Mouse (Mus musculus): ENCODE results near the gene Hint1.
"Not testable (repeated sequence)": the region's sequence is repeated elsewhere in the genome, so short reads cannot be mapped to it uniquely, and the experiment has no call there.

Hint1 gene

DNA sequence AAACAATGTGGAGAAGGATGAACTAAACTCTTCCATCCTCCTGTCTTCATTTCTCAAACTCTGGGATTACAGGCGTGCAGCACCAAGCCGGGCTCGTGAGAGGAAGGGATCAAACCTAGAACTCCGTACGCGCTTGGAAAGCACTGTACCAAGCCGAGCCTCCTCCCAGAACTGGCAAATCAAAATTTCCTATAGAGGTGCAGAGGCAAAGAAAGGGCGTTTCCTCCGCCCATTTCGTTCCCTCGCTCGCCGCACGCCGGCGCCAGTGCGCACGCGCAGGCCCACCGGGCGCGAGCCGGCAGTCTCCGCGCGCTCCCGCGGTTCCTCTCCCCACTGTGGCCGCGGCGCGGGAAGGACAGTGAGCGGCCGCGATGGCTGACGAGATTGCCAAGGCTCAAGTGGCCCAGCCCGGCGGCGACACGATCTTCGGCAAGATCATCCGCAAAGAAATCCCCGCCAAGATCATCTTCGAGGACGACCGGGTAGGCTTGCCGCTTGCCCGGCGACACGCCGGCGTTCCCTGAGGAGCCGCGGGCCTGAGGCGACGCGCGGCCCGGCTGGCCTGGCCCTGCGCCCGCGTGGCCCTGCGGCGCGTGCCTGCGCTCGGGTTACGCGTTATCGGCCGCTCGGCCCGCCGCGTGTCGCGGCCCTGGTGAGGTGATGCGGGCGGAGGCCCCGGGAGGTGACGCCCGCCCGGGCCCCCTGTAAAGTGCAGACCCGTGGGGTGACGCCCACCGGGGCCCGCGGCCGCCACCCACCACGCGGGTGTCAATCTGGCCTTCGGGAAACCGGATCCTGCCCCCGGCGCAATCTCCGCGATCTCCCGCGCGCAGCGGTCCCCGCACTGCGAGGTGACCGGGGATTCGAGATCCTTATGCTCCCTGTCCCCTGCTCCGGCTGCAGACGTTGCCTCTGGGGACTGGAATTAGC, at the start of gene Hint1:
TSS of gene Hint1 (plus strand) at position 265 of the 930 bp plus-strand sequence.
- in situ Hi-C loops (cut with MboI): no loop called here

DNA sequence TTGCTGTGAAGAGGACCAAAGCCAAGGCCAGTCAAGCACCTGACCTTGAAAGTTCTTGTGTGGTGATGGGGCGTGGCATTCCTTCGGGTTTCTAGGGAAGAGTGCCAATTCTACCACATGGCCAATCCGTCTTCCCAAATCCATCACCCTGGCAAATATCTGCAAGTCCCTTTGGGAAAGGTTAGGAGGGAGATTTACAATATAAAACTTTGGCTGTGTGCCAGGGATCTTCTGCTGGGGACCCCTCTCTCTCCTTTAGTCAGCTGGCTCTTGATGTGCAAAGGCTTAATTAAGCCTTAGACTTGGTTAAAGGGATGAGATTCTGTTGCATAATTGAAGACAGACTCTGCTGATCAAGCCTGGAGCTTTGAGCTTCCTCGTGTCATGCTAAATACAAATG, 48.7 kb upstream of the Hint1 start:
- in situ Hi-C loops (cut with MboI): no loop called here

DNA sequence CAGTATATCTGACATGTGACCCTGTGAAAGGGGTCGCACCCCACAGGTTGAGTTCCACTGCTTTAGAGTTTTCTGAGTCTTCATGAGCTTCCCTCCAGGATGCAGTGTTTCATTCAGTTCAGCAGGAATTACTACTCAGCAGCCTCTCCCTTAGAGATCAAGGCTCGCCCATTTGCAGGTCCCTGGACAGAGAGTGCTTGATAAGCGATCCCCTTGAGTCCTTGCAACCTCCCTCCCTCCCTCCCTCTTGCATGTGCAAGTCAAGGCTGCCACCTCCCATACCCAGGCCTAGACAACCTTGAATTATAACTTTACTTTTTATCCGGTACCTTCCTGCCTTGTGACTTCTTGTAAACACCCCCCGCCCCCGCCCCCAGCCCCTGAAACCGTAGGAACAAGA, 46.7 kb upstream of the Hint1 start:
- in situ Hi-C loops (cut with MboI): no loop called here

DNA sequence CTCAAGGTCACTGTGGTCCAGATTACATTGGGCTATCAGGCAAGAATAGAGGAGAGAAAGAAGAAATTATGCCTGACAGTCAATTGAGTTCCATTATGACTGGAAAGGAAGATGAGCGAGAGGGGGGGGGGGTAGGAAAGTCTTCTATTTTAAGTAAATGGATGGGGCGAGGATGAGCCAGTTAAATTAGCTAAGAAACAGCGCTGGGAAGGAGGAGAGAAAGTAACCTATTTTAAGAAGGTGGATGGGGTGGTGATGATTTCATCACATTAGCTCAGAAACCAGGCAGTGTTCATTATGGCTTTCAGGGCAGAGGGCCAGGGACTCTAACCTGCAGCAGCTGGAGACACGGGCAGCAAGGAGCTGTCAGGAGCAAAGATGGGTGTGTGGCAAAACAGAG, 42.7 kb upstream of the Hint1 start:
- in situ Hi-C loops (cut with MboI): no loop called here

DNA sequence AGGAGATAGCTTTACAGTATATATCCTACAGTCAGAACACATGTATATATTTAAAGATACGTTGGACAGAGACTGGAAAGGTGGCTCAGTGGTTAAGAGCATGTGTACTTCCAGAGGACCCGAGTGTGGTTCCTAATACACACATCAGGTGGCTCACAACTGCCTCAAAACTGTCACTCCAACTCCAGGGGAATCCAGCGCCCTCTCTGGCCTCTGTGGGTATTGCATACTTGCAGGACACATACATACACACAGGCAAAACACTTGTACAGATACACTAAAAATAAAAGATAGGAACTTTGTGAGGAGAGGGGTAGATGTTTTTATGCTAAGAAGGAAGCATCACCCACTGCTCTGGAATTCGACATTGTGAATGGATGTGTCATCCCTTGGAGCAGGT, 40.4 kb upstream of the Hint1 start:
- in situ Hi-C loops (cut with MboI): no loop called here

DNA sequence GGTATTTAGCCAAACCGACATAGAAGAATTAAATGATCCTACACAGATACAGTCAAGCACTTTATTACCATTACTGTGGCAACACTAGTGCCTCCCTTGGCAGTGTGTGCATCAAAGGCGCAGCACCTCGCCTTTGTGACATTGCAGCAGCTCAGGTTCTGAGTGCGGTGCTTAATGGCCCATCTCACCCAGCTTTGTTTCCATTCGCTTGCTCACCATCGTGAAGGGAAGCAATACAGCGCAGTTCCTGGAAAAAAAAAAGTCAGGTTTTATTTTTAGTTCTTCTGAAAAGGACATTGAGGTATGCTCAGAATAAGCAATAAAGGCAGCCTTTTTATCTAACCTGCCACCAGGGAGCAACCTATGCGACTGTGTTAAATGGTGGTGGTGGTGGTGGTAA, 39.4 kb upstream of the Hint1 start:
- in situ Hi-C loops (cut with MboI): no loop called here

DNA sequence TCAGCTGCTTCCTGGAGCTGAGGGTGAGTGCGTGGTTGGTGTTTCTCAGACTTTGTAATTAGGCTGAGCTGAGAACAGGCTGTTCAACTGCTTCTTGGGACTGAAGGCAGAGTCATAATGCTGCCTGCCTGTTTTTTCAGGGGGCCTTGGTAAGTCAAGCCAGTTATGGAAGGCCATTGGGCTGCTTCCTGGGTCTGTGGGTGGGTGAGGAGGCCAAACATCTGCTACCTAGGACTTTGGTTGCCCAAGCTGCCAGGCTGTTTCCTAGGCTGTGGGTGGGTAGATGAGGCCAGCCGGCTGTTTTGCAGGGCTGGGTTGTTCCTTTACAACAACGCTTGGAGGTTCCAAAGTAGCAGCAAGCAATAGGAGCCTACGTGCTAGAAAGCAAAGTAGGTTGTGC, 32.4 kb upstream of the Hint1 start:
- in situ Hi-C loops (cut with MboI): no loop called here

DNA sequence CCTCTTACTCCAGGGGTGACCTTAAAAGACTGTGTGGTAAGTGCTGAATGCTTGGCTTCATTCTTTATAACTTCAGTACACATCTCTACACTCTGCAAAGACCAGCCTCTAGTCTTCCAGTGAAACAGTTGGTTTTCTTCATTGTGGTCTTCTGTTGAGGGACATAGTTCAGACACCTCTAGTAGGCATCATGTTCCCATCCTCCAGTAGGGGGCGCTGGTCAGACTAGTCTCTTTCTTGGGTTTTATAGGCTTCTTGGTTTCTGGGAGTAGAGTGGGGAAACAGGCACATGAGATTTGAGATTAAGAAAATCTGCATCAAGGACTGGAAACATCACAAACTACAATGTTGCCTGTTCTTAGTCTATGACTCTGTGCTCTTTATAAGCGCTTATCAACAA, 31.6 kb upstream of the Hint1 start:
- in situ Hi-C loops (cut with MboI): no loop called here

DNA sequence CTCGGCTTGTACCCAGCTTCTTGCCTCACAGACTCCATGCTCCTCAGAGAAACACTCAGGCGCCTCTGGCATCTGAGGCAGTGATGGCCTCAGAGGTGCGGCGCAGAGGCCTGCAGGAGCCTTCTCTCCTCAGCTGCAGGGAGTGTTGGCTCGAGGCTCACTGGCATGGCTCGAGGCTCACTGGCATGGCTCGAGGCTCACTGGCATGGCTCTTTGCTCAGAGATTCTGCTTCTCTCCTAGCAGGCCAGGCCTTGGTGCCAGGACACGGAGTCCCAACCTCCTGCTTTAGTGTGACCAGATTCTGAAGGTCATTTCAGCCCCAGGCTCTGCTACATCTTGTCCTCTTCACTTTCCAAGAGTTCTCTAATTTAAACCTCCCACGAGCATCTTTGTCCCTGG, 30.1 kb upstream of the Hint1 start:
- in situ Hi-C loops (cut with MboI): no loop called here

DNA sequence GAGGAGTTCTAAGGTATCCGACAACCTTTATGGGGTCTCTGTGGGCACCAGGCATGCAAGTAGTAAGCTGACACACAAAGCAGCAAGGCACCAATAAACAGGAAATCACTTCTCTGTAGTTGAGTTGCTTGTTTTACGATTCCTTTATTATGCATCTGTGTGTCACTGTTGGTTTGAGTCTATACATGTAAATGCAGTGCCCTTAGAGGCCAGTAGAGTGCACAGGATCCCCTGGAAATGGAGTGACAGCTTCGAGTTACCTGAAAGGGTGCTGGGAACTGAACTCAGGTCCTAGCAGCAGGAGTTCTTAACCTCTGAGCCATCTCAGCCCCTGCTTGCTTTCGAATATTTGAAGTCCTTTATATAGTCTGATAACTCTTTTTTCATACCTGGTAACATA, 26.5 kb upstream of the Hint1 start:
- in situ Hi-C loops (cut with MboI): no loop called here

DNA sequence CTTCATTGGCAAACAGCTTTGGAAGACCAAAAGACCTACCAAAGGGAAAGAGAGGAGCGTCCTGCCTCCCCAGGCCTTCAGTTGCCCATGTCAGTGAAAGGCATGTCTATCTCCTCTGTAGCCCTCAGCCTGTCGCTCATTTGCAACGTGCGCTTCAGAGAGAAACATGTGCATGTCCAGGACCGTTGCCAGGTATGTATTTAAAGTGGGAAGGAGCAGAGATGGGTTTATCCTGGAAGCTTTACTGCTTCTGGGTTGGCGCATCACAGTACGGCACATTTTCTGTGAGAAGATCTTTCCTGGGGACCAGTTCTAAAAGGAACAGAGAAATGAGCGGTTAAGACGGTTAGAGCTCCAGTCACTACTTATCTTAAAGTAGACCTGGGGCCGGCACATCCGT, 25.3 kb upstream of the Hint1 start:
- in situ Hi-C loops (cut with MboI): no loop called here

DNA sequence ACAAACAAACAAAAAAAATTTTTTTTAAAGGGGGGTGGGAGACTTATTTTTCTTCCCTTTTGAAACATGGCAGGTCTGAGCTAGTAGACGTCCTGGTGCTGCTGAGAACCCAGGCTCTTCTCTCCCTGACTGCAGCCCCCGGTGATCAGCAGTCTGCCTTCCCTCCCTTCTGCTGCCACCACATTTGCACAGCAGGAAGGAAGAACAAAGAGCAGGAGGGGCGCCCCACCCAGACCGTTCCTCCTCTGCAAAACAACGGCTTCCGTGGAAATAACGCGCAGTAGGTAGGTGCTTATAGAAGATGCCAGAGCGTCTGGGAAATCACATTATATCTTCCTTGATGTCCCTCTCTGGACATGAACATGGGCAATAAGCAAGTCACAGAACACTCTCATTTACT, 21.8 kb upstream of the Hint1 start:
- in situ Hi-C loops (cut with MboI): no loop called here

DNA sequence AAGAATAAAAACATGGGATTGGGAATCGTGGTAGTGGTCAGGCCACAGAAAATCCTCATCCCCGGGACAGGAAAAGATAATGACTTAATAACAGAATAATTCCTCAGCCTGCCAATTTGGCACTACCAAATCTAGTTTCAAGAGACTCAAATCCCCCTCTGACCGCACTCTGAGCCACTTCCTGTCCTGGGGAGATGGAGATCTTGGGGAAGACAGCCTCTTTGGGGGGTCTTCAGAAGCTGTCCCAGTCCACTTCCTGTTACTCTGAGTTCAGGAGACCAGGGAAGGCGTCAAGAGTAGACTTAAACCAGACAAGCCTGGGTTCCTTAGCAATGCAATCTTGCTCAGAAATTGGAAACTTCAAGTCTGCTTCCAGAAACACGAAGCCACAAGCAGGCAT, 21.2 kb upstream of the Hint1 start:
- in situ Hi-C loops (cut with MboI): no loop called here

DNA sequence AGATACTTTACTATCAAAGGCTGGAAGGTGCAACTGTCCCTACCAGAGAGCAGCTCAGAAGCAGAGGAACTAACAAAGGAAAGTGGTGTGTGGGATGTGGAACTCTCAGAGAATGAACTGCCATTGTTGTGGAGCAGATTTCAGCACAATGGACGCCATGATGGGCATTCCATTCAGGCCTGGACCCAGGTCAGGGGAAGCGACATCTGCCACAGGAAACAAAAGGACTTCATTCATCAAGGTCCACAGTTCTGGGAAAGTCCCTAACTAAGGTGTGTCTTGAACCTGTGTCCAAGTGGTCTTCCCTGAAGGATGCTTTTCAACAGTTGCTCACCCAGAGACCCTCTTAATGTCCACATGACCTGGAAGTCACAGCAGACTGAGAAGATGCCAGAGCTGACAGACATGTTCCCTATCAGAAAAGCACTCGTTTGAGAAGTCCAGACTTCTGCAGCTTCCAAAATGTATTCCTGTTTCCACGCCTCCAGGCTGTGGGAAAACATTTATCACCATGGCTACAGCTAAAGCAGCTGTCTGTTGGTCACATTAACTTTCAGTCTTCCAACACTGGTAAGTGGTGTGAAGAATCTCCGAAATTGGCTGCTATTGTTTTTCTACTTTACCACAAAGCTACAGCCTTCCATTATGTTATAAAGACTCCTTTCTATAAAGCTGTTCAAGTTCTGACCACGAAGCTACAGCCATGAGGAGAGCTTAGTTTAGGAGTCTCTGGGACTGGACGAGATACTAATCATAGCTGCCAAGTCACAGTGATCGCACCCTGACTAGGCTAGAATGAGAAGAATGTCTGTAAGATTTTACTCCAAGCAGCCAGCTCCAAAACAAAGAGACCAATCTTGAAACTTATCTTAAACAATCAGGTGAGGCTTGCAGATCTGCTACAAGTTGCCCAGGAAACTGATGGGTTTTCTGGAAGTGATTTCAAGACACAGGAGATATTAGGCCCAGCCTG, 20.4 kb upstream of the Hint1 start:
- in situ Hi-C loops (cut with MboI): no loop called here

DNA sequence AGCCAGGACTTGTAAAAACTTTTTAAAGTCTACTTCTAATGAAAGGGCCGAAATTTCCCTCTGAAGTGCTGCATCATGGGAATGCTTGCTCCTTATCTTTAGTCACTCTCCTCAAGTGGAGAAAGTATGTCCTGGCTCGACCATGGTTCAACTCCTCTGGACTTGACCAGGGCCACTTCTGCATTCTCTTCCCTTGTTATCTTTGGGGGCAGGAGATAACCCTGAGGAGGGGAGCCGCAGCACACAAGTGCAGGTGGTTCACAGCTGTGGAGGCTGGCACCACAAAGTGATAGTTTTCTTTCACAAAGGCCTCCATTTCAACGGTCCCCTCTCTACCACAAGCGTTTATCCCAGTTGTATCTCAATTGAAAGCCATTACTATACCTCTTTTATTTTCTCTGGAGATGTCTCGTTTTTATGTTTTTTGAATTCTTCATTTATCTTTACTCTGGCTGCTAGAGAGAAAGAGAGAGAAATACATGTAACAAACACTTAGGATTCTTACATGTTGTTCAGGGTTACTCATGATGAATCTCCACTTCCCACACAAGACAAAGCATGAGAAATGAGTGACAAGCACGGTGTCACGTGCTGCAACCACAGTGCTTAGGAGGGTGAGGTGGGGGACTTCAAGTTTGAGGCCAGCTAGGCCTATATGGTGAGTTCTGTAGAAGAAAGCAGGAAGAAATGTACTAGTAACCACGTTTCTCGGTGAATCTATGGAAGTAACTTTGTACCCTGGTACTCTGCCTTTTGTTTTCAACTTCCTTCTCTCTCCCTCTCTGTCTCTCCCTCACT, 16.0 kb upstream of the Hint1 start:
- in situ Hi-C loops (cut with MboI): no loop called here

DNA sequence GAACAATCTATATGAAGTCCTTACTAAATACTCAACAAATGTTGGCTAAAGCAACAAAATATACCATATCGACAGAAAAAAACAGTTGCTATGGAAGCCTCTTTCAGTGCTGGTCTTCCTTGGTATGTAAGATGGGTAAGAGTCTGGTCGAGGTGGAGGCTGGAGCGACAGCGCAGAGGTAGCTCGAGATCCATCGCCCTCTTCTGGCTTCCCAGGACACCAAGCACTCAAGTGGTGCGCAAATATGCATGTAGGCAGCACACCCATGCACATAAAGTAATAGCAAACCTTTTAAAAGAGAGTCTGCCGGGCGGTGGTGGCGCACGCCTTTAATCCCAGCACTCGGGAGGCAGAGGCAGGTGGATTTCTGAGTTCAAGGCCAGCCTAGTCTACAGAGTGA, 14.5 kb upstream of the Hint1 start:
- in situ Hi-C loops (cut with MboI): no loop called here

DNA sequence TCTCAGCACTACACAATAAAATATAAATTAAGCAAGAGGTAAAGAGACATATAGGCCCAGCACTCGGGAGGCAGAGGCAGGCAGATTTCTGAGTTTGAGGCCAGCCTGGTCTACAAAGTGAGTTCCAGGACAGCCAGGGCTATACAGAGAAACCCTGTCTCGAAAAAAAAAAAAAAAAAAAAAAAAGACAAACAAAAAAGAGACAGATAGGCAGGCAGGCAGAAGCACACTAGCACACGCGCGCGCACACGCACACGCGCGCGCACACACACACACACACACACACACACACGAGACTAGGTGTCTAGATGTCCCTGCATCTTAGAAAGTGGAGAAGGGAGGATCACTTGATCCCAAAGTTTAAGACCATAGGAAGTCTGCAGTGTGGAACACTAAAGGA, 7.3 kb upstream of the Hint1 start:
- in situ Hi-C loops (cut with MboI): not testable (repeated sequence)

DNA sequence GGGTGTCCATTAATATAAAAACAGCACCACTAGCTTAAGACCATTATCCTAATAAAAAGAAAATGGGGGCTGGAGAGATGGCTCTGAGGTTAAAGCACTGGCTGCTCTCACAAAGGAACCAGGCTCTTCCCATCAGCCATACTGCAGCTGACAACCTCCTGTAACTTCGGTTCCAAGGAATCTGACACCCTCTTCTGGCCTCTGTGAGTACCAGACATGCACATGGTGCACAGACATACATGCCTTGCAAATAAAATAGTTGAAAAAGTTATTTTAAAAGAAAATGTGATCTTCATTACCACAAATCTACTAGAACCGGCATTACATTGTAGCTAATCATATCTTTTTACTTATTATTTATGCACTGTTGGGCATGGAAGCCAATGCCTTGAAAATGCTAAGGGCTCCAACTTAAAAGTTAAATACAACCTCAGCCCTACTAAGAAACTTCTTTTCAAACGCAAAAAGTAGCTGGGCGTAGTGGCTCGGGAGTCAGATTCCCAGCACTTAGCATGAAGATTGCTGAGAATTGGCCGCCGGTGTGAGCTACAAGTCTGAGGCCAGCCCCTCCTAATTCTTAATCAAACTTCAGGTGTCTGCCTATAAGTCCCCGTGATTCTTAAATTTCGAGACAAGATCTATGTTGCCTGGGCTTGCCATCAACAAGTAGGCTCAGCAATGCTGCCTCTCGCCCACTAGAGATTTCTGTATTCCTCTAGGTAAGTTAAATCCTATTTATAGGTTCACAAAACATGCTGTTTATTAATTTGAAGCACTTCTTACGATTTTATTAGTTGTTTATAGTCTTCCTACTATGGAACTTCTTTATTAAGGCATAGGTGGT, 6.6 kb upstream of the Hint1 start:
- in situ Hi-C loops (cut with MboI): loop anchor here (5.0 kb wide), 1 partner anchor 152 kb away; no protein-coding TSS in a partner anchor

DNA sequence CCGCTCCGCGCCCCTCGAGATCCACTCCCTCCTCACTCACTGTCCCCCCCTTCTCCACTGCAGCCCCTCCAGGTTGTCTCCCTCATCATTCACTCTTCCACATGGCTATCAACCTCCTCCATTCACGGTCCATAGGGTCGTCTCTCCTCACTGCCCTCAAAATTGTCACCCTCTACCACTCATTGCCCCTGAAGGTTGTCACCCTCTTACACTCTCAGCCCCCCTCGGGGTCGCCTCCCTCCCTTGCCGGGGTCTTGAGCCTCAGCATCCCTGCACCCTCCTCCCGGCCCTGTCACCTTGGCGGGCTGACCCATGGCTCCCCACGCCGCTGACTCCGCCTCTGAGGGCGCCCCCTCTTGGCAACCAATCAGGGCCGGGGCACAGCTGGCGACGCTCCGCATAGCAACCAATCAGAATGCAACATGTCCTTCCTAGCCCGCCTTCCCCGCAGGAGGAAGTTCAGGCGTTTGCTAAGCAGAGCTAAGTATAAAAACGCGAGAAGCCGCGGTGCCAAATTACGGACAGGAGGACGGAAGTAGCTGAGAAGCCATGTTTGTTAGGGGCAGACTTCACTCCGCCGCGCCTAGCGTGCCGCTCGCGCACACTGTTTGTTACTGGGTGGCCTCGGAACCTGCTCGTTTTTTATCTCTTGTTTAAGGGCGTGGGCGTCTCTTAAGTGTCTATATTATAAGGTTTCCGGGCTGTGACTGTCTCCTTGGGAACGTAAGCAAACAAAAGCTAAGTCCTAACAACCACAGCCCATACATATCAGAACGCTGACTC, 5.7 kb upstream of the Hint1 start, which contains the start of gene Lyrm7:
TSS of gene Lyrm7 (minus strand) at position 661 of the 783 bp plus-strand sequence.
- in situ Hi-C loops (cut with MboI): loop anchor here (5.0 kb wide), 1 partner anchor 153 kb away; no protein-coding TSS in a partner anchor
